Mouse (Mus musculus) heart, postnatal 0 days (tissue): Measurements from ENCODE around the gene Kri1. TPM values are rescaled to one million over a fixed set of nuclear protein-coding genes. Genes with fewer than 3 reads are reported as not detected.

ENCODE experiments used
- ATAC-seq: fragments of 200-750 bp; cut with Nextera tagmentation; 2 replicates; pipeline ENCODE4 v1.8.0; 2017; ENCODE audit warnings: low read depth, moderate number of reproducible peaks, moderate library complexity; ENCODE audit not compliant: insufficient read depth
- DNase-seq: peaks from one replicate; pipeline ENCODE4 v3.0.0-alpha.2; 2016; ENCODE audit warnings: low spot score
- H3K27ac ChIP-seq: fragments of 300-500 bp; sonication (generic); 2 replicates; pipeline ENCODE4 v1.5.1; 2014; ENCODE audit warnings: low read depth, mild to moderate bottlenecking
- H3K27me3 ChIP-seq: fragments of 300-500 bp; sonication (generic); 2 replicates; pipeline ENCODE4 v1.6.1; 2014; ENCODE audit warnings: low read length, mixed read lengths; ENCODE audit not compliant: control insufficient read depth, insufficient read depth
- H3K36me3 ChIP-seq: fragments of 300-500 bp; sonication (generic); replicated peaks from 2 replicates; pipeline ENCODE4 v1.6.1; 2014; ENCODE audit warnings: low read length, mixed read lengths; ENCODE audit not compliant: control insufficient read depth, insufficient read depth
- H3K4me1 ChIP-seq: fragments of 300-500 bp; sonication (generic); 2 replicates; pipeline ENCODE4 v1.6.1; 2014; ENCODE audit warnings: antibody characterized with exemption; ENCODE audit not compliant: control insufficient read depth, insufficient read depth
- H3K4me2 ChIP-seq: fragments of 300-500 bp; sonication (generic); 2 replicates; pipeline ENCODE4 v1.6.1; 2014; ENCODE audit warnings: low read depth, mild to moderate bottlenecking, low read length, moderate library complexity
- H3K4me3 ChIP-seq: fragments of 300-500 bp; sonication (generic); 2 replicates; pipeline ENCODE4 v1.5.1; 2014; ENCODE audit warnings: low read depth, low read length
- H3K9ac ChIP-seq: fragments of 300-500 bp; sonication (generic); replicated peaks from 2 replicates; pipeline ENCODE4 v1.6.1; 2014; ENCODE audit warnings: low read depth, low read length, mixed read lengths
- H3K9me3 ChIP-seq: fragments of 300-500 bp; sonication (generic); replicated peaks from 2 replicates; pipeline ENCODE4 v1.6.1; 2016; ENCODE audit warnings: low read length; ENCODE audit not compliant: control insufficient read depth
- CTCF ChIP-seq: IDR thresholded peaks from 2 replicates; pipeline ENCODE4 v1.5.1; 2016; ENCODE audit warnings: antibody characterized with exemption, control low read depth, low read depth
- EP300 ChIP-seq: IDR thresholded peaks from 2 replicates; pipeline ENCODE4 v1.6.1; 2016; ENCODE audit warnings: antibody characterized with exemption, low read depth
- WGBS: fragments of 180-500 bp; shearing (Covaris S2); extraction: QIAGEN DNeasy Blood & Tissue Kit; methylation state at CpG from one replicate; pipeline ENCODE4 v1.1.7; 2014; 5-methylcytosine and 5-hydroxymethylcytosine counted together
- polyA plus RNA-seq: library from polyadenylated mRNA; unstranded; fragments of >200 nt; fragmentation: Nextera tagmentation; extraction: Ambion mirVana; gene quantifications from 2 replicates; pipeline ENCODE4 v1.2.1, GENCODE M21; 2015
- total RNA-seq: library from RNA; depleted of rRNA; stranded (reverse); fragments of >200 nt; gene quantifications from 2 replicates; pipeline ENCODE4 v1.2.3, GENCODE M21; 2014; ENCODE audit warnings: low replicate concordance; rRNA removed

Gene Kri1
- 7.0 and 16.3 TPM in 2 replicates for total RNA-seq
- 5.9 and 9.1 TPM in 2 replicates for polyA plus RNA-seq

GRCm38 (mm10) chr9:21287571-21288402 lies at the start of gene Kri1:
Kri1 (minus strand) TSS chr9:21287969.
- H3K9me3 ChIP-seq, result no peaks in the 10 kb centered on the region
- WGBS, result under 1% methylated on average over 58 of the region's 59 CpGs
- peak; percentile 74 for ATAC-seq

DNA sequence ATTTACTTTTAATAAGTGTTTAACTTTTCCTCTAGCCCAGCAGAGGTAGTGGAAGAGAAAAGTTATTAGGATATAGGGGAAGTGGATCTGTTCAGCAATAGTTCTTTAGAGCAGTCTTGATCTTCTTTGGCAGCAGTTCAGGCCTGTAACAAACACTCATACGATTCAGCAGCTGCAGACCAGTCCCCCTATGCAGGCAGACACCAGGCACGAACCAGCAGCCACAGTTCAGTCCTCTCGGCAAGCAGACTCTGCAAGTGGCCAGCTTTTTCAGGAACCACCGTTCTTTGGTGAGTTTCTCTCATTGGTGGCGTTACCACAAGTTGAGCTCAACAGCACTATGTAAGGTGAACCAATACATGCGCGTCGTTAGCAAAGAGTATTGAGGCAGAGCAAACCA lies 48.7 kb upstream of the Kri1 start:
- Histone ChIP-seq H3K9ac (no peak overlapping the region), H3K27ac (no peak overlapping the region), H3K9me3 (no peaks in the 10 kb centered on the region), H3K27me3 (no peaks in the 10 kb centered on the region), H3K4me1 (peaks cover 19% of the 10 kb centered on the region), H3K4me2 (no peak overlapping the region), H3K36me3 (peaks cover 14% of the 10 kb centered on the region; the same call in 1 of the 2 replicates), H3K4me3 (no peak overlapping the region)
- no peak for TF ChIP-seq EP300
- no peak for TF ChIP-seq CTCF
- DNase-seq (no peak), ATAC-seq (no peak)
- 79% methylated on average over 8 of the region's 8 CpGs for WGBS

More at GRCm38 (mm10) chr9:21287571-21288402, at the start of gene Kri1:
- no peaks in the 10 kb centered on the region for H3K27me3 ChIP-seq
- H3K4me3 ChIP-seq, result peak within 1 kb of the TSS; percentile 79
- peak within 1 kb of the TSS; percentile 92 for H3K27ac ChIP-seq
- H3K4me1 ChIP-seq, result peaks cover 27% of the 10 kb centered on the region
- H3K9ac ChIP-seq, result peak within 1 kb of the TSS; percentile 69
- 0 out of 2 replicates have a peak, but pooled peaks have one; percentile 20 for TF ChIP-seq EP300
- peak; percentile 5; the same call in 1 of the 2 replicates for TF ChIP-seq CTCF
- peak; percentile 100 for DNase-seq
- peaks cover 24% of the 10 kb centered on the region for H3K36me3 ChIP-seq
- peak within 1 kb of the TSS; percentile 97 for H3K4me2 ChIP-seq

DNA sequence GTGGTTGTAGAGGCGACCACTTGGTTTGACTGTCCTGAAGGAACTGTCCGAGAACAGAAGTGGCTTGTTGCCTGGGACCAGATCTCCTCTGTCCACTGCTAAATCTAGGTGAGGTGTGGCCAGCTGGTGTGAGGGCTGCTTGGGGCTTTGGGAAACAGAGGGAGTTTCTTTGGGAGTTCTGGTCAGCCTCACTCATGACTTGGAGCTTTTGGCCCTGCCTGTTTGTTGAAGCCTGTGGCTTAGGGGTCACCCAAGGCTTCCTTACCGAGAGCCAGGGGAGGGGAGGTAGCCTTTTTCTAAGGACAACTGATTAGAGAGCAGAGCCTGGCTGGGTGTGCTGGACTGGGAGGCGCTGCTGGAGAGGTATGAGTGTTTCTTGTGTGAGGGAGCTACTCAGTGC lies 47.6 kb upstream of the Kri1 start:
- peak overlapping the region; percentile 11; the same call in 1 of the 2 replicates for H3K9ac ChIP-seq
- H3K4me1 ChIP-seq, result peaks cover 21% of the 10 kb centered on the region

GRCm38 (mm10) chr9:21334747-21335146 lies 47.0 kb upstream of the Kri1 start:
- Histone ChIP-seq H3K4me3 (no peak overlapping the region), H3K27ac (no peak overlapping the region), H3K4me1 (peaks cover 28% of the 10 kb centered on the region), H3K9ac (peak overlapping the region; percentile 11; the same call in 1 of the 2 replicates), H3K4me2 (no peak overlapping the region), H3K27me3 (no peaks in the 10 kb centered on the region), H3K9me3 (no peaks in the 10 kb centered on the region), H3K36me3 (peaks cover 3% of the 10 kb centered on the region; the same call in 1 of the 2 replicates)
- ATAC-seq, result no peak
- TF ChIP-seq CTCF (no peak), EP300 (no peak)
- no peak for DNase-seq

More for the DNA sequence above, 47.6 kb upstream of the Kri1 start:
- WGBS, result 51% methylated on average over 4 of the region's 4 CpGs
- H3K36me3 ChIP-seq, result peaks cover 9% of the 10 kb centered on the region; the same call in 1 of the 2 replicates
- peak; percentile 34; the same call in 1 of the 2 replicates for ATAC-seq
- no peaks in the 10 kb centered on the region for H3K27me3 ChIP-seq
- no peaks in the 10 kb centered on the region for H3K9me3 ChIP-seq
- H3K27ac ChIP-seq, result peak overlapping the region; percentile 65
- H3K4me2 ChIP-seq, result no peak overlapping the region
- H3K4me3 ChIP-seq, result no peak overlapping the region
- TF ChIP-seq EP300 (no peak), CTCF (no peak)
- peak; percentile 44 for DNase-seq

GRCm38 (mm10) chr9:21333523-21333922 lies 45.8 kb upstream of the Kri1 start:
- Histone ChIP-seq H3K27me3 (no peaks in the 10 kb centered on the region), H3K4me2 (no peak overlapping the region), H3K9ac (no peak overlapping the region), H3K27ac (no peak overlapping the region), H3K4me3 (no peak overlapping the region), H3K9me3 (no peaks in the 10 kb centered on the region), H3K36me3 (no peaks in the 10 kb centered on the region), H3K4me1 (peaks cover 30% of the 10 kb centered on the region)
- no peak for TF ChIP-seq CTCF
- no peak for TF ChIP-seq EP300
- WGBS, result 90% methylated on average over 1 of the region's 1 CpGs
- DNase-seq (no peak), ATAC-seq (no peak)
